Mouse (Mus musculus) layer of hippocampus, postnatal 36 days (tissue): ENCODE data around the gene Phospho2. TPM values are rescaled to one million over a fixed set of nuclear protein-coding genes. Genes with fewer than 3 reads are reported as not detected.
"Not testable (repeated sequence)": the region's sequence is repeated elsewhere in the genome, so short reads cannot be mapped to it uniquely, and the experiment has no call there.

ENCODE experiments used
- DNase-seq, 2 experiments: peaks; one replicate each; pipeline ENCODE4 v3.0.0; 2022
- total RNA-seq, 2 experiments: library from RNA; stranded (reverse); gene quantifications; 2 replicates each; pipeline ENCODE4 v1.2.3; 2021

The Phospho2 gene
- total RNA-seq: 10 to 100 TPM; 23.4 to 24.5 TPM

DNA sequence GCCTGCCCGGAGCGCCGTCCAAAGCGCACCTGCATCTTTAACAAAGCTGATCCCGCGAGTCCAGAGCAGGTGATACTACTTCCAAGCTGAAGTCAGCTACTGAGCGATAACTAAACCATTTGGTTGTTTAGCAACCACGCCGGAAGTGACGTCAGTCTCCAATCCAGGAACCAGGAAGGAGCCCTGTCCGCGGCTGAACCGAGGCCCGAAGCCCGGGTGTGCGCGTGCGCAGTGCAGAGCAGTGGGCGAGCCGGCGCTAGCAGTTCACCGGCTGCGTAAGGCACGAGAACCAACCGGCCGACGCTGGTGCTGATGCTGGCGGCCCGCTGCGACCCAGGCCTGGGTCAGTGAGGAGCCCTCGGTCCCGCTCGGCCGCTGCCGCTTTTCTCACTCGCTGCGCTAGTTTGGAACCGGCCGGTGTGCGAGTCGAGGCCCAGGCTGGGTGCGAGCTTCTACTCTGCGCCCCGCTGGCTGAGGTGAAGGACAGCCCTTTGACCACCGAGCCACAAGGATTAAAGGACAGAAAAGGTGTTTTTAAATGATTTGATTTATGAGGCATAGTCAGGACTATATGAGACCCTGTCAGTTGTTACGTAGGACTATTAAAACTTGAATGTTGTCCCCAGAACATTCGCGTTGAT lies at the start of gene Phospho2, which contains the start of gene Ccdc173:
TSS of gene Phospho2 (plus strand) at position 195 of the 641 bp plus-strand sequence.
TSS of gene Ccdc173 (minus strand) at position 147 of the 641 bp plus-strand sequence.
- DNase-seq: peak; percentile 96 to 97

DNA sequence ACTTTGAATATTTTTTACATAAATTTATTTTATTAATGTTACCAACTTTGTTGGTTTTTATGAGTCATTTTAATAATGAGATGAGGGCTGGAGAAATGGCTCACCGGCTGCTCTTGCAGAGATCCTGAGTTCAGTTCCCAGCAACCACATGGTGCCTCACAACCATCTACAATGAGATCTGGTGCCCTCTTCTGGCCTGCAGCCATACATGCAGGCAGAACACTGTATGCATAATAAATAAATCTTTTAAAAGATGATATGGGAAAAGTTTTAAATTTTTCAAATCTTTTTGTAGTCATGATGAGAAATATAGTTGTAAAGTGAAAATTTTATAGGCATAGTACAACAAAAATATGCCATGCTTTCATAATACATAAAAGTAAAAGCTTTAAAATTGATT lies 44.3 kb upstream of the Phospho2 start:
- DNase-seq: no peak

DNA sequence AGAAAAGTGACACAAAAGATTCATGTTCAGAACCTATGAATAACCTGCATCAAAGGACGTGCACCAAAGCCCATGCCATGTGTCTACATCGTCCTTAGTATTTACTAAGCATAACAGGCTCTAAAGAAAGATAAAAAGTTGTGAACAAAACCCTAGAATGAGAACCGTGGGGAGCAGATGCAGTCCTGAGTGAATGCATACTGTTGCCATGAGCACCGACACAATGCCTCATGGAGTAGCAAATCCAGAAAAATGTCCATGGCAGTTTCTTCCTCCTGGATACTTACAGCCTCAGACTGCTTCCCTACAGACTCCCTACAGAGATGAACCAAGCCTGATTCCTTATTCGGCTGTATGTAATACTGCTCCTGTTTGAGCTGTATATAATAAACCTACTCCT lies 28.4 kb upstream of the Phospho2 start:
- no peak for DNase-seq

DNA sequence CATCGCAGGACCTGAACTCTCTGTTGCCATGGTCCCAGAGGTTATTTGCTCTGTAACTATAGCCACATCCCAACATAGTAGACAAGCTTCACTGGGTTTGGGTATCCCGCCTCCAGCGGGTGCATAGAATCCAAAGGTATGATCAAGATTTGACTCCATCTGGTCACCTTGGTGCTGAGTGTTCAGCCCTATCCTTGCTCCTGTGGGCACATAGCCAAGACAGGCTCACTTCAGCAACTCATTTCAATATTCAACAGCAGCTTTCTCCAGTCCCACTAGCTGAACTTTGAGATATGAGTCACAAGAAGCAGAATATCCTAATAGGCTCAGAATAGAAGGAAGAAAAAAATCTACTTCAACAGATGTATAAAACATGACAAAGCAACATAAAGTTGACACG lies 26.1 kb upstream of the Phospho2 start:
- DNase-seq: no peak

DNA sequence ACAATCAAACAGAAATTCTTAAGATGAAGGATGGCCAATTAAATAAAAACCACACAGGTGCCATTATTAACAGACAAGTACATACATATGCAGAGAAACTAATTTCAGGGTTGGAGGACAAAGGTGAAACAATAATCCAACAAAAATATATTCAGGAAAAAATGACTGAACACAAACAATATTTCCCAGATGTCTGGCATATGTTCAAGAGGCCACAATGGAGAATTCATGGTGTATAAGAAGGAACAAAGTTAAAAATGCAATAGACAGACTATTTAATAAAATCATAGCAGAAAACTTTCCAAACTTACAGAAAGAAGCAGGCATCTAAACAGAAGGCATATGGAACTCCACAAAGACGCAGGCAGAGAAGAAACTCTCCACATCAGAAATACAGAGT lies 24.7 kb upstream of the Phospho2 start:
- no peak for DNase-seq

DNA sequence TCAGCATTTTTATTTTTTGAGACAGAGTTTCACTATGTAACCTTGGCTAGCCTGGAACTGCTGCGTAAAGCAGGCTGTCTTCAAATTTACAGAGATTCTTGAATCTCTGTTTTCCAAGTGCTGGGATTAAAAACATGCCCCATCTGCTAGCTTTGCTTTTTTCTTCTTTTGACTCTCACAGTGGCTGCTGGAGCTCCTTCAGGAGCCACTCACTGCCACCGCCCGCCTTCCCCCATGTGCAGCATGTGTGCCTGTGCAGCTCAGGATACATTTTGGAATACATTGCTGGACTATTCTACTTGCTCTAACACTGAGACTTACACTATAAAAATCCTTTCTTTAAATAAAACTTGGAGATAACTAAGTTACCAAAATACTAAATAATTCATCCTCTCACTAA lies 16.1 kb upstream of the Phospho2 start:
- DNase-seq: no peak

DNA sequence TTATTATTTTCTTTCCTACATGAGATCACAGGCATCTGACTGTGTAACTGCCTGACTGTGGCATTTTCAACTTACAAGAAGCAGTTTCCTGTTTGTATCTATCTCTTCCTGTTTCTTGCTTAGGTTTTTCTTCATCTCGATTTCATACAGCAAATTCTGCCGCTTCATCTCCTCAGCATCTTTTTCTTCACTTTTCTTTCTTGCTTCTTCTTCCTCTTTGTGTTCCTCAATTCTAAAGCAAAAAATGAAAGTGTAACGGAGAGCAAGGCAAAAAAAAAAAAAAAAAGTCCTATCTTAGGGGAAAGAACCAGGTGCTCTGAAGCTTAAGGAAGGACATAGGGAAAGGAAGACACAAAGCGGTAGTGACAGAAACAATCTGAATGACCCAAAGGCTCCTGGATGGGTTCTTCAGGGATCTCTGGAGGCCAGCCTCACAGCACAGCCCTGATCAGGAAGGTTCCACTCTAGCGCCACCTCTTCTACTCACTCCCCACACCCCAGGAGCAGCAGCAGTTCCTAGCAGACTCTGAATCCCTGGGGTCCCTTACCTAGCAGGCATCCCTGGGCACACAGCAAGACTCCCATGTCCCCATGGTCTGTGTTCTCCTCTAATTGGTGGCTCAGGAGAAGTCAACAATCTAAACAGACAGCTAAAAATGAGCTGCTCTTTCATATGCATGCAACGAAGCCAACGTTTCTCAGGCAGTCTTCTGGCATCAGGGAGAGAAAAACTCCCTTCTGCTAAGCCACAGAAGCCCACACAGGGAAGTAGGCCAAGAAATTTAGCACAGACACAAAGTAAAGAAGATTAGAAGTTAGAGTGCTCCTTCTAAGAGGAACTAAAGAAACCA lies 11.2 kb upstream of the Phospho2 start:
- no peak for DNase-seq

DNA sequence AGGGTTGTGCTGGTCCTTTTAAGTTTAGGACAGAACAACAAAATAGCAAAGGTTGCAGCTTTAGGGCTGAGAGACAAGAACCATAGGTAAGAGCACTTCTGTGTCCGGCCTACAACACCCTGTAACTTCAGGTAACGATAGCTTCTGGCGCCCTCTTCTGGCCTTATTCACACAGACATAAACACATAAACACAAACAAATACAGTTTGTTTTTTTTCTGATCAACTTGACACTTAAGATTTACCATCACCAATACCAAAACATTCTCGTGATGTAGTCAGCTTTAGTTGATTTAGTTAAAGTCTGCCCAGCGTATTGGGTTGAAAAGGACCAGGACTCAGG lies 10.6 kb upstream of the Phospho2 start:
- DNase-seq: no peak

DNA sequence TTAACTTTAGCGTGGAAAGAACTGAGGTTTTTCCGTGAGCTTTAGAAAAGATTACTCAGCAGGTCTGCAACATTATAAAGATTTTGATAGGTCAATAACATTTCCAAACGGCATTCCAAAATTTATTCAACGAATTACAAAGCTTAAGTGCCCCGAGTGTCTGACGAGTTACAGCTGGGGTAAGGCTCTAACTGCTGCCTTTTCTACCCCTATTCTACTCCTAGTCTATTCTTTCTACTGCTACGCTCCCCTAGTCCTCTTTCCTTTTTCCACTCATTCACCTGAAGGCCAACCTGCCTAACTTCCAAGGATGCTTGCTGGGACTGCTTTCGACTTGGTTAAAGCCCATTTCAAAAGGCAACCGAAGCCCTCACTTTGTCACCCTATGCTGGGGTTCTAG lies 449 bp upstream of the Phospho2 start:
- DNase-seq: no peak

DNA sequence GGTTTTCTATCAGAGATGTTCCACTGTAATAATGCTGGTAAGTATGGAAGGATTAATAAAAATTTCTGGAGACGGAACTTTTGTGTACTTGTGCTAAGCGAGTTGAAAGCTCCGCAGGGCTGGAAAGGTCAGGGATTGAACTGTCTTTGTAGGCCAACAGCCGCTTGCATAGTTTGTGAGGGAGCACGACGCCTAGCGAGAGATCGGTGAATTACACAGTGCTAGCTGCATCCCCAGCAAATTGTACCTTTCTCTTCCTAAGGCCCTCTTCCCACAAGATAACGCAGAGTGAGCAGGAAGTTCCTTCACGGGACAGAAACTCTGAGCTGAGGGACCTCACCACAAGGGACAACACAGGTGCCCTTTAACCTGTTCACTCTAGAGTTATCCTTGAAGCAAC lies 862 bp downstream of the Phospho2 start:
- DNase-seq: peak; percentile 75 to 81

DNA sequence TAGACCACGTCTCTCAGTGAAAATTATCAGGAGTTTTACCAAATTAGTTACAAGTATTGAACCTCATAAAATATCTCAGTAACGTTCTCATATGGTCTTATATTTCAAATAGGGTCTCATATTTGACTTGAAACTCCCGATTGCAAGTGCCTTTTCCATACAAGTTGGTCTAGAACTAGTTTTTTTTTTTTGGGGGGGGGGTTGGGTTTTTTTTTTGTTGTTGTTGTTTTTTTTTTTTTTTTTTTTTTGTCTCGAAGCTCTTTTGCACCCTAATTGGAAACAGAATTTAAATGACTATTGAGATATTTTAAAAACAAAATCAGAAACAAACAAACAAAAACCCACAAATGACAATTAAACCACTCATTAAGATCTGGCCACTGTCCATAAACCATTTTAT lies 1.3 kb downstream of the Phospho2 start:
- no peak for DNase-seq

DNA sequence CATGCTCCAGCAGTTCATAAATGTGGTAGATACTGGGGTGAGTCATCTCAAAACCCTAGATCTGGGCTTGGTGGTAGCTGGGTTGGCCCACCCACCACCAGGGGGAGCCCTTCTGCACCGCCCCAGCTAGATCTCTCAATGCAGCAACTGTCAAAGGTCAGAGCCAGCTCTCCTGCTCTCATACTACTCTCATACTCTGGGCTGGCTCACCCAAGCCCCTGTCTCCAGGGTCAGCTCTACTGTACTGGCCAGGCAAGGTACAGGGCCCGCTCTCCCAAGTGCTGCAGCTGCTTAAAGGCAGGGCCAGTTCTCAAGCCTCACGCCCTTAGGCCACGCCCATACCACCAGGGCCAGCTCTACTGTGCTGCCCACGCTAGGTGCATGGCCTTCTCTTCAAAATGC lies 13.5 kb downstream of the Phospho2 start:
- DNase-seq: peak; percentile 34 to 41

DNA sequence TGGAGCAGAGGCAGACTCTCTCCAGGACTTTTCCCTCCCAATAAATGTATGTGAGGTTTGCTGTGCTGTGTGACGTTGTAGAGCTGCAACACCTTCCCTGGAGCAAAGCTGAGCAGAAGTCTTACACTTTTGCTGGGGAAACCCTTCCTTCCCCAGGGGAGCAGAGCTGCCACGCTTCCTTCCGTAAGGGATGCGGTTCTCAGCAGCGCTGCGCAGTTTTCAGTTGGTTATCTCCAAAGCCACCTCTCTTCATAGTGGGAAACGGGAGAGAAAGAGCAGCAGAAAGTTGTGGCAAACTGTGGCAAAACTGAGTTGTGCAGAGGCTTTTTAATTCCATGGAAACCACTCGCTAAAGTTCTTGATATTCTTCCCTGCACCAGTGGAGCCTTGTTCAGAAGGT lies 14.3 kb downstream of the Phospho2 start:
- no peak for DNase-seq

DNA sequence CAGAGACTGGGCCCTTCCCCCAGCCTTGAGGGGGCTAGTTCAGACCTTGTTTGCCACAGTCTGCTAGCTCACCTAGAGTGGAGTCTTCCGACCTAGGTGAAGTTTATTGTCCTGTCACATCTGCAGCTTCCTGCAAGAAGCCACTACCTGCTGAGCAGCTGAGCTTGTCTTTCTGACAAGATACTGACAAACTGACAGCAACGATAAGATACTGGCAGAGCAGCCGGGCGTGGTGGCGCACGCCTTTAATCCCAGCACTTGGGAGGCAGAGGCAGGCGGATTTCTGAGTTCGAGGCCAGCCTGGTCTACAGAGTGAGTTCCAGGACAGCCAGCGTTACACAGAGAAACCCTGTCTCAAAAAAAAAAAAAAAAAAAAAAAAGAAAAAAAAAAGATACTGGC lies 15.2 kb downstream of the Phospho2 start:
- not testable (repeated sequence) for DNase-seq

DNA sequence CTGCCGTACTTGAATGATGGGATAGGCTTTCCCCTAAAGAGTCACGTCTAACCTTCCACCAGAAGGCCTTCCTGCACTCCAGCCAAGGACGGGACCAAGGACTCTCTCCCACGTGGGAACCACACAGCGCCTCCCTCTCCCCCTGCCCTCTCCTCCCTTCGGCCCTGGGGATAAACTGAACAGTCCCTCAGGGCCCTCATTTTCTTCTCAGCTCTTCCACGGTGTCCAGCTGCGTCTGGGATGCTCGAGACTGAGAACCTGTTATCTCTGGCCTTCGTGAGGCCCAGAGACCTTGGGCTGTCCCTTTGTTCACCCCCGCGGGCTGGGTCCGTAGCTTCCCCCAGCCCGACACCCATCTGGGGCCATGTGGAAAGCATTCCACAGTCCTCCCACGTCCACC lies 20.7 kb downstream of the Phospho2 start:
- no peak for DNase-seq

DNA sequence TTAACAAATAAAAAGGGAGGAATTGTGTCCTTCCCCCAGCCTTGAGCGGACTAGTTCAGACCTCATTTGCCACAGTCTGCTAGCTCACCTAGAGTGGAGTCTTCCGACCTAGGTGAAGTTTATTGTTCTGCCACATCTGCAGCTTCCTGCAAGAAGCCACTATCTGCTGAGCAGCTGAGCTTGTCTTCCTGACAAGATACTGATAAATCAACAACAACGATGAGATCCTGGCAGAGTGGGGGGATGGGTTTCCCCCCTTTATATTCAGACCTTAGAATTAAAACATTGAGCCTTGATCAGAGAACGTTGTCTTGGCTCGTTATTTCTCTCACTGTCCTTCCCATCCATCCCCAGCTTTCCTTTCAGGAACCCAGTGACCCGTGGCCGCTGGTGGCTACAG lies 21.9 kb downstream of the Phospho2 start:
- not testable (repeated sequence) for DNase-seq

DNA sequence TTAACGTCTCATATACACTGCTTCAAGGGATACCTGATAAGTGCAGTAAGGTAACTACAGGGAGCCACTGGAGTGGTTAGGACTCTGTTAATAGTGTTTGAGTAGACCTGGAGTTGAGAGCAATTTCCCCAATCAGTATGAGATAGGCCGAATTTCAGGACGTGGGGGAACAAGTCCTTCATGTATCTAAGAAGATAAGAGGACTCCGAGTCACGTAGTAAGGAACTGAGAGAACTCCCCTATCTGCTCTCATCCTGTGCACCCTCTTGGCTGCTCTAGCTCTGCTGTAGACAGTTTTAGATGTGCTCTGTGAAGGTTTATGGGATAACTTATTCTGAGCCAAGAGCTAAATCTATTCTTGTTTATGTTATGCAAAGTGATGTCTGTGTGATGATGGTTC lies 27.2 kb downstream of the Phospho2 start:
- DNase-seq: no peak

DNA sequence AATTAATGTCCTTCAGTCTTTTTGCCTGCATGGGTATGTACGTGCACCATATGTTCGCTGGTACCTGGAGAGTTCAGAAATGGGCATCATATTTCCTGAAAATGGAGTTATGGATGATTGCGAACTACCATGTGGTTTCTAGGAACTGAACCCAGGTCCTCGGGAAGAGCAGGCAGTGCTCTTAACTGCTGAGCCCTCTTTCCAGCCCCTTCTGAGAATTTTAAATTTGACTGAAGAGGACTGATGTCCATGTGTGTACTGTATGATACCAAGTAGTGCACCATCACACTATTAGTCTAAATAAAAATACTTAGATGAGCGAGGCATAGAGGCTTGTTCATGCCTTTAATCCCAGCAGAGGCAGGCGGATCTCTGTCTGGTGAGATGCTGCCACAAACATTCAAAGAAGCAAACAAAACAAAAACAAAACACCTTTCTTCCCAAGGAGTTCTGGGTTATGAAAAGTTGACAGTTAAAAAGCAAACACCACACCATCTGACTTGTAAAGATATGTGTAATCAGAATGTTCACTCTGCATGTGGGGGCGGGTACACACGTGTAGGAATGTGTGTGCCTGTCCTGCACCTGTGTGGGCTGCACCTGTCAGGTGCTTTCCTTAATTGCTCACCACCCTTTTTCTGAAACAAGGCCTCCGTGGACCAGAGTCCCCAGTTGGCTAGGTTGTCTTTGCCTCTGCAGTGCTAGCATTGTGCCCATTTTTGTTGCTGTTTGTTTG lies 29.1 kb downstream of the Phospho2 start:
- DNase-seq: no peak

DNA sequence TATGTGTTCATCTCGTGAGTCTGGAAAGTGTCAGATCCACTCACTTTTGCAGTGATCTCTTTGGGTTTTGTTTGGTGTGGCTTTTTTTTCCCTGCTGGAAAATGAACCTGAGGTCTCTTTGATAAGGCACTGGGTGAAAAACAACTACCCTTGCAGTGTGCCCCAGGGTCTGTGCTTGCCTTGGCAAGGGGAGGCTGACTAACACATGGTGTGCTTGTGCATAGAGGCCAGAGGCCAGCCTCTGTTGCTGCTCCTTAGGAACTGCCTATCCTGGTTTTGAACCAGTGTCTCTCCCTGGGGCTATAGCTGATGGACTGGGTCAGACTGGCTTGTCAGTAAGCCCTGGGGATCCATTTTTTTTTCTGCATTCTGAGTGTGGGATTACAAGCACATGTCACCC lies 30.8 kb downstream of the Phospho2 start:
- no peak for DNase-seq

DNA sequence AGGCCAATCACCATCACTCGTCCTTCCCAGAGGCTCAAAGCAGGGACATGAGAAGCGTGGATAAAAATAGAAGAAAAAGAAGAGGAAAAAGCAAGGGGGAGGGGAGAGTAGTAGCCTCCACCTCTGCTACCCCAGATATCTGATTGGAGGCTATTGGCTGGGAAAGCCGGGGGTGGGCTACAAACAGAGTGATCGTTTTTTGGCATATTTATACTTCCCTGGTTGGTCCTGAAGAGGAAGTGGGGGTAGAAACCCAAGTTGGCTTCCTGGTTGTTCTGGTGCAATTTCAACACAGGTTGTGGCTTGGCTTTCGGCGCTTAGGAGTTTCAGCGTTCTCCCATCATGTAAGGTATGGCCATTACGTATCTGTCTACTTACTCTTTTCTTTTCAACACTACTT lies 32.3 kb downstream of the Phospho2 start, which contains the start of gene Klhl23:
TSS of gene Klhl23 (plus strand) at position 234 of the 400 bp plus-strand sequence.
- DNase-seq: no peak

DNA sequence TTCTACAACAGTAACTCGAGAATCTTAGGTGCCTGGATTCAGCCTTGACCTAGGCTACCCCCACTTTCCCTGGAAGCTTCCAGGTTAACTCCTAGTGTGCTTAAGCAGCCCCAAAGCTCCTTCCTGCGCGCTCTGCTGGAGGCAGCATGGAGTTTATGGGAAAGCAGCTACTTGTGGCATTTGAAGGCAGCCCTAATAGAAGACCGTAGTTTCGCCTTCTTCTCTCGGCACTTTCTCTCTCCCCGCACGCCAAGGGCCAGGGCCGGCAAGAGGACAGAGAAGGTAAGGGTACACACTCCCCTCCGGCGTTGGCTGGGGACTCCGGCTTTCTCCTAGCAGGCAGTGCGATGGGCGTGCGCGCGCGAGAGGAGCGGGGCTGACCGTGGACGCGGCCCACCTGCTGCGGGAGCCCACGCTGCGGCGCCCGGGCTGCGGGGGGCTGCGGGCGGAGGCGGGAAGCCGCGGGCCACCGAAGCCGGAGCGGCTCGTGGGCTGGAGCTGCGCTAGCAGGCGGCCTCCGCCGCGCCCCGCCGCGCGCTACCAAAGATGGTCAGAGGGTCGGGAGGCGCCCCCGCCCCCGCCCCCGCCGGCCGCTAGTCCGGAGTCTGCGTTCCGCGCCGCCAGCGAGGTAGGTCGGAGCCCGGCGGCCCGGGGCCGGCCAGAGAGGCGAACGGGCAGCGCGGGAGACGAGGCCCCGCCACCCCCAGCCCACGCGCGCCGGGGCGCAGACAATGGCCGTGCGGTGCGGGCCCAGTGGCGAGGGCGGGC lies 33.1 kb downstream of the Phospho2 start:
- peak; percentile 28 to 44 for DNase-seq

DNA sequence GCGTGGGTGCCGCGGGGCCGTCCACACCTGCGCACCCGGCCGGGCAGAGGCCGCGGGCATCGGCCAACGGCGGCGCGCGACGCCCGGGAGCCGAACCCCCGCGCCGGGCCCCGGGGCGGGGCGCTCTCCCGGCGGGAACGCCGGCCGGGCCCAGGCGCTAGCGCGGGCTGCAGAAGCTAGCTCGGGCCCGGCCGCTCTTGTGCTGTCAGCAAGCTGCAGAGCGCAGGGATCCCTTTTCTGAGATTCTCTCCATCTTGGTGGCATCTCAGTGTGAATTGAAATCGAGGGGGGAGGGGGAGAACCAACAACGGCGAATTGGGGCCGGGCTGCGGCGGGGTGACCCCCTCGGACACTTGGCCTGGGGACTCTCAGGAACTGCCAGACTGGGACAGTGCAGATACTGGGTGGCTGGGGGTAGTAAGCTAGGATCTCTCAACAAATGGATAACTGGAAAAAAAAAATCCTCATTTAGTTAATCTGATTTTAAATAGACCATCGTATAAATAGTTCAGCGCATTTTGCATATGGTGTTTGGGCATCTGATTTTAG lies 33.8 kb downstream of the Phospho2 start:
- peak; percentile 24 to 29 for DNase-seq
